Mouse (Mus musculus) limb, embryonic 13.5 days (tissue): ENCODE data around the gene Rps6kl1. TPM values are rescaled to one million over a fixed set of nuclear protein-coding genes. Genes with fewer than 3 reads are reported as not detected.

Source experiments
- ATAC-seq: fragments of 200-750 bp; cut with Nextera tagmentation; 2 replicates; pipeline ENCODE4 v1.8.0; 2017; ENCODE audit warnings: low read depth, moderate number of reproducible peaks, moderate TSS enrichment; ENCODE audit not compliant: low FRiP score
- H3K27ac ChIP-seq: fragments of 300-500 bp; sonication (generic); 2 replicates; pipeline ENCODE4 v1.5.1; 2015; ENCODE audit warnings: inconsistent platforms, mild to moderate bottlenecking, moderate library complexity
- H3K27me3 ChIP-seq: fragments of 300-500 bp; sonication (generic); 2 replicates; pipeline ENCODE4 v1.6.1; 2015; ENCODE audit warnings: mild to moderate bottlenecking, inconsistent platforms
- H3K36me3 ChIP-seq: fragments of 300-500 bp; sonication (generic); 2 replicates; pipeline ENCODE4 v1.6.1; 2015; ENCODE audit warnings: inconsistent platforms, mild to moderate bottlenecking, moderate library complexity
- H3K4me1 ChIP-seq: fragments of 300-500 bp; sonication (generic); 2 replicates; pipeline ENCODE4 v1.6.1; 2015; ENCODE audit warnings: inconsistent platforms
- H3K4me2 ChIP-seq: fragments of 300-500 bp; sonication (generic); replicated peaks from 2 replicates; pipeline ENCODE4 v1.6.1; 2015; ENCODE audit warnings: inconsistent platforms, mild to moderate bottlenecking, moderate library complexity
- H3K4me3 ChIP-seq: fragments of 300-500 bp; sonication (generic); 2 replicates; pipeline ENCODE4 v1.5.1; 2015; ENCODE audit warnings: moderate library complexity, mild to moderate bottlenecking, inconsistent platforms
- H3K9ac ChIP-seq: fragments of 300-500 bp; sonication (generic); 2 replicates; pipeline ENCODE4 v1.6.1; 2015; ENCODE audit warnings: mild to moderate bottlenecking, inconsistent platforms
- H3K9me3 ChIP-seq: fragments of 300-500 bp; sonication (generic); 2 replicates; pipeline ENCODE4 v1.6.1; 2016; ENCODE audit warnings: inconsistent platforms
- WGBS: fragments of 180-500 bp; shearing (Covaris S2); methylation state at CpG from one replicate; pipeline ENCODE4 v1.1.7; 2015; 5-methylcytosine and 5-hydroxymethylcytosine counted together
- polyA plus RNA-seq: library from polyadenylated mRNA; unstranded; fragments of >200 nt; fragmentation: Nextera tagmentation; extraction: Ambion mirVana; gene quantifications from 2 replicates; pipeline ENCODE4 v1.2.1, GENCODE M21; 2015

Gene Rps6kl1
- polyA plus RNA-seq, 1 experiment from 2014 or later: 0.31 TPM

GRCm38 (mm10) chr12:85134043-85134794, 16.8 kb downstream of the Rps6kl1 start:
- H3K36me3 ChIP-seq: peaks cover 60% of the 10 kb centered on the region
- no peak overlapping the region for H3K4me3 ChIP-seq
- H3K9ac ChIP-seq: no peak overlapping the region
- H3K4me1 ChIP-seq: no peaks in the 10 kb centered on the region
- no peak for ATAC-seq
- H3K4me2 ChIP-seq: no peak overlapping the region
- H3K9me3 ChIP-seq: no peaks in the 10 kb centered on the region
- 84% methylated on average over 8 of the region's 8 CpGs for WGBS
- peaks cover 4% of the 10 kb centered on the region; the same call in 1 of the 2 replicates for H3K27me3 ChIP-seq
- H3K27ac ChIP-seq: no peak overlapping the region

DNA sequence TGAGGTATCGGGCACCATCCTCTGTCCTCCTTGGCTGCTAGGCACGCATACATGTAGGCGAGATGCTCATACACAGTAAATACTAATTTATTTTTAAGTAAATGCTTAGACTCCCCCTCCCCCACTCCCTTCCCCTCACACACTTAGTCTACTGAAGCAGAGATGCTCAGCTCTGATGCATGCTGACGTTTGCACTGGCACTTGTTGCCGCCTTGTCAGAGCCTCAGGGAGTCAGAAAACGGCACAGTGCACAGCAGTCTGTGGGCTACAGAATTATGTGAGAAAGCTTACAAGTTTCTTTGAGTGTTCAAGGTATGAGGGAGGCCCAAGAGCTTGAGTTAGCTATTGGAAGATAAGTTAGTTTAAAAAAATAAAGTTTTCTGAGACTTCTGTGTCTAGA, 19.7 kb downstream of the Rps6kl1 start:
- WGBS: 93% methylated on average over 6 of the region's 6 CpGs
- peaks cover 87% of the 10 kb centered on the region for H3K36me3 ChIP-seq
- no peak for ATAC-seq
- no peak overlapping the region for H3K4me3 ChIP-seq
- H3K9ac ChIP-seq: no peak overlapping the region
- no peak overlapping the region for H3K27ac ChIP-seq
- H3K27me3 ChIP-seq: no peaks in the 10 kb centered on the region
- no peaks in the 10 kb centered on the region for H3K9me3 ChIP-seq
- no peaks in the 10 kb centered on the region for H3K4me1 ChIP-seq
- no peak overlapping the region for H3K4me2 ChIP-seq

GRCm38 (mm10) chr12:85129426-85129978, 21.6 kb downstream of the Rps6kl1 start:
- Histone ChIP-seq H3K4me1 (no peaks in the 10 kb centered on the region), H3K9ac (no peak overlapping the region), H3K4me2 (no peak overlapping the region), H3K27ac (no peak overlapping the region), H3K36me3 (peaks cover 91% of the 10 kb centered on the region), H3K27me3 (no peaks in the 10 kb centered on the region), H3K9me3 (no peaks in the 10 kb centered on the region), H3K4me3 (no peak overlapping the region)
- ATAC-seq: no peak
- WGBS: 95% methylated on average over 9 of the region's 9 CpGs

- H3K4me2 ChIP-seq: no peak overlapping the region
- H3K27me3 ChIP-seq: no peaks in the 10 kb centered on the region
- peaks cover 91% of the 10 kb centered on the region for H3K36me3 ChIP-seq
- H3K27ac ChIP-seq: no peak overlapping the region
- WGBS: 89% methylated on average over 8 of the region's 8 CpGs
- H3K4me1 ChIP-seq: no peaks in the 10 kb centered on the region
- H3K9ac ChIP-seq: no peak overlapping the region
- no peak overlapping the region for H3K4me3 ChIP-seq
- no peak for ATAC-seq
- no peaks in the 10 kb centered on the region for H3K9me3 ChIP-seq
Observed at GRCm38 (mm10) chr12:85126986-85127603, 24.0 kb downstream of the Rps6kl1 start.

DNA sequence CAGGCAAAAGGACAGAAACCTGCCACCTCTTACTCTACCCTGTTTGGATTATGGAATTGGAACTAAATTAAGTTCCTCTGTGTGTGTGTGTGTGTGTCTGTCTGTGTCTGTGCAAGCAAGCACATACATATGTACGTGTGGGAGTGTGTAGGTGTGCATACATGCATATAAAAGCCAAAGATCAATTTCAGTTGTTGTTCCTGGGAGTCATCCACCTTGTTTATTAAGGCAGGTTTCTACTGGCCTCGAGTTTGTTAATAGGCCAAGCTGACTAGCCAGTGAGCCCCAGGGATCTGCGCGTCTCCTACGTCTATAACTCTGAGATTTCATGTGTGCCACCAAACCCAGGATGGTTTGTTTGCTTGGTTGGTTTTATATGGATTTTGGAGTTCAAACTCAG, 26.3 kb downstream of the Rps6kl1 start:
- H3K9me3 ChIP-seq: no peaks in the 10 kb centered on the region
- H3K4me1 ChIP-seq: no peaks in the 10 kb centered on the region
- no peaks in the 10 kb centered on the region for H3K27me3 ChIP-seq
- 94% methylated on average over 5 of the region's 5 CpGs for WGBS
- H3K27ac ChIP-seq: no peak overlapping the region
- H3K4me3 ChIP-seq: no peak overlapping the region
- no peak overlapping the region for H3K4me2 ChIP-seq
- ATAC-seq: no peak
- no peak overlapping the region for H3K9ac ChIP-seq
- H3K36me3 ChIP-seq: peaks cover 94% of the 10 kb centered on the region

GRCm38 (mm10) chr12:85123645-85124044, 27.4 kb downstream of the Rps6kl1 start:
- H3K9ac ChIP-seq: no peak overlapping the region
- no peaks in the 10 kb centered on the region for H3K9me3 ChIP-seq
- no peak for ATAC-seq
- H3K27ac ChIP-seq: no peak overlapping the region
- WGBS: 93% methylated on average over 11 of the region's 11 CpGs
- H3K4me1 ChIP-seq: no peaks in the 10 kb centered on the region
- H3K4me3 ChIP-seq: no peak overlapping the region
- H3K4me2 ChIP-seq: no peak overlapping the region
- H3K27me3 ChIP-seq: no peaks in the 10 kb centered on the region
- peaks cover 95% of the 10 kb centered on the region for H3K36me3 ChIP-seq

DNA sequence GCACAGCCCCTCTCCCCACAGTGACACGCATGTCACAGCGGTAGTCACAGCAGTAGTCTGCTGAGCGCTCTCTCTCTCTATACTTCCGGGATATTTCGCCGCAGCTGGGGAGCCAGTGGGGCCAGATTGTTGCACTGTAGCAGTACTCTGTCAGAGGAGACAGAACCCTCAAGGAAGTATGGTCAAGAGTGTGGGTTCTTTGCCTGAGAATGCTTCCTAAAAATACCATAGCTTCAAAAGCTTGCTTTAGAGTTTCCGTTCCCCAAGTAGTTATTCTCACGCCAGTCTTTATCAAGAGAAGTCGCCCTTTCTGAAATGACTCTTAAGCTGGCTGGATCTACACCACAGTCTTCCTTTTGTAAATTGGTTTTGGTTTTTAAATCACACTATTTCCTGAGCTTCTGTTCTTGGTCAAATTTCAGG, 27.9 kb downstream of the Rps6kl1 start:
- H3K36me3 ChIP-seq: peaks cover 95% of the 10 kb centered on the region
- WGBS: 95% methylated on average over 9 of the region's 9 CpGs
- no peak for ATAC-seq

DNA sequence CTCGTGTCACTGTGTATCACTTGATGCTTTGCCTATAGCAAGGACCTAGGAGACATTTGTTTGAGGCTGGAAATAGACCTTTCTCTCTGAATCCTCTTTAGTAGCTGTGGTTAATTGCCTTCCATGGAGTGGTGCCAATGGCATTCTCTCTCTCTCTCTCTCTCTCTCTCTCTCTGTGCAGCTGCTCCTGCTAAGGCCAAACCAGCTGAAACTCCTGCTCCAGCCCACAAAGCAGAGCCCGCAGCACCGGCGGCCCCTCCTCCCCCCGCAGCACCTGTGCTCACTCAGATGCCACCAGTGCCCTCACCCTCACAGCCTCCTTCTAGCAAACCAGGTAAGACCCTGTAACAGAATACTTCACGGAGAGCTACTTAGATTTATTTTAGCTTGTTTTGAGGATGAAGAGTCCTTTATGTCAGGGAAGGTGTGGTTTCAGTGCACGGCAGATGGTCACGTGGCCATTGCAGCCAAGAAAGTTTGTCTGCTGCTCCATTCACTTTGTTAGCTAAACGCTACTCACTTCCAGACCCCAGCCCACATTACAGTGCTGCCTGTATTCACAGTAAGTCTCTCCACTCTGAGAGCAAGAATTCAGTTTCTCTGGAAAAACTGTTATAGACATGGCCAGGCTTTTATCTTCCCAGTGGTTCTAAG, 29.1 kb downstream of the Rps6kl1 start:
- H3K4me1 ChIP-seq: no peaks in the 10 kb centered on the region
- H3K9me3 ChIP-seq: no peaks in the 10 kb centered on the region
- H3K9ac ChIP-seq: no peak overlapping the region
- no peak overlapping the region for H3K4me2 ChIP-seq
- H3K4me3 ChIP-seq: no peak overlapping the region
- ATAC-seq: no peak
- no peak overlapping the region for H3K27ac ChIP-seq
- WGBS: 85% methylated on average over 9 of the region's 9 CpGs
- no peaks in the 10 kb centered on the region for H3K27me3 ChIP-seq
- H3K36me3 ChIP-seq: peaks cover 88% of the 10 kb centered on the region

More for the DNA sequence above, 27.9 kb downstream of the Rps6kl1 start:
- Histone ChIP-seq H3K9me3 (no peaks in the 10 kb centered on the region), H3K4me2 (no peak overlapping the region), H3K27ac (no peak overlapping the region), H3K9ac (no peak overlapping the region), H3K4me1 (no peaks in the 10 kb centered on the region), H3K27me3 (no peaks in the 10 kb centered on the region), H3K4me3 (no peak overlapping the region)

DNA sequence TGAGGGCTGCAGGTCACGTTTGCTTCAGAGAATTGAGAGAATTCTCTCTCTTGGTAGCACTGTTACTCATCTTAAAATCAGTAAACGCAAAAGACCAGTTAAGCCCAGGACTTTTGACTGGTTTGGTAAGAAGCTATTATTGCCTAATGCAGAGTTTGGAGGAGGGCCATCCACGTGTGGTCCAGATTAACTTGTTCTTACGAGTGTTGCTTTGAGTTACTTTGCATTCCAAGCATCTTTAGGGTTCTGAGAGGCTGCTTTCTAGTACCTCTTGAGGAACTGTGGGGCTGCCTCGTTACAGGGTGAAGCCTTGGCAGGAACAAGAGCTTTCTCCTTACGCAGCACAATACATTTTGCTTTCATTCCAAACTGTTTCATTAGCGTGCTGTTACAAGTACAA, 35.4 kb downstream of the Rps6kl1 start:
- H3K4me3 ChIP-seq: no peak overlapping the region
- no peak overlapping the region for H3K9ac ChIP-seq
- no peak for ATAC-seq
- H3K4me1 ChIP-seq: peaks cover 22% of the 10 kb centered on the region
- 68% methylated on average over 7 of the region's 7 CpGs for WGBS
- no peak overlapping the region for H3K27ac ChIP-seq
- no peaks in the 10 kb centered on the region for H3K27me3 ChIP-seq
- H3K4me2 ChIP-seq: no peak overlapping the region
- H3K9me3 ChIP-seq: no peaks in the 10 kb centered on the region
- peaks cover 50% of the 10 kb centered on the region for H3K36me3 ChIP-seq

DNA sequence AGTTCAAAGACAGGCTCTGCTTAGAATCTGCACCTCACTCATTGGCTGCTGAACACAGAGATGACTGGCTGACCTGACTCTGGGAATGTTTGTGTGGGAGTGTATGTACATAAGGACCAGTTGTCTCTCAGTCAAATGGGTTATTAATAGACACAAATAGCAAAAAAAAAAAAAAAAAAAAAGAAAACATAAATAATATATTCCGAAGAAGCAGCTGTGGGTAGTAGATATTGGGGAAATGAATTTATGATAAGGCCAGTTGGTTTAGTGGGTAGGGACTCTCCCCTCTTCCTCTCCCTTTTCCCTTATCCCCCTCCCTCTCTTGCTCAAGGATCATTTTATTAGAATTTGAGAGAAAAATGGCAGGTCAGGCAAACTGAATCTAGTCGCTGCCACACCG, 37.1 kb downstream of the Rps6kl1 start:
- Histone ChIP-seq H3K27me3 (no peaks in the 10 kb centered on the region), H3K36me3 (peaks cover 34% of the 10 kb centered on the region), H3K9ac (no peak overlapping the region), H3K27ac (no peak overlapping the region), H3K4me3 (no peak overlapping the region), H3K4me1 (peaks cover 33% of the 10 kb centered on the region), H3K9me3 (no peaks in the 10 kb centered on the region), H3K4me2 (no peak overlapping the region)
- ATAC-seq: no peak
- 92% methylated on average over 3 of the region's 3 CpGs for WGBS

GRCm38 (mm10) chr12:85113337-85113736, 37.7 kb downstream of the Rps6kl1 start:
- no peak overlapping the region for H3K4me3 ChIP-seq
- H3K36me3 ChIP-seq: peaks cover 28% of the 10 kb centered on the region
- no peaks in the 10 kb centered on the region for H3K27me3 ChIP-seq
- H3K9ac ChIP-seq: no peak overlapping the region
- no peak for ATAC-seq
- peaks cover 33% of the 10 kb centered on the region for H3K4me1 ChIP-seq
- no peak overlapping the region for H3K4me2 ChIP-seq
- 93% methylated on average over 3 of the region's 3 CpGs for WGBS
- no peaks in the 10 kb centered on the region for H3K9me3 ChIP-seq
- no peak overlapping the region for H3K27ac ChIP-seq

- no peak overlapping the region for H3K4me3 ChIP-seq
- peak overlapping the region; percentile 97; the same call in 1 of the 2 replicates for H3K9ac ChIP-seq
- no peak for ATAC-seq
- H3K9me3 ChIP-seq: no peaks in the 10 kb centered on the region
- peak overlapping the region; percentile 89 for H3K4me2 ChIP-seq
- peaks cover 33% of the 10 kb centered on the region for H3K4me1 ChIP-seq
- WGBS: 86% methylated on average over 7 of the region's 7 CpGs
- H3K27ac ChIP-seq: no peak overlapping the region
- H3K27me3 ChIP-seq: no peaks in the 10 kb centered on the region
- peaks cover 22% of the 10 kb centered on the region for H3K36me3 ChIP-seq
Observed at GRCm38 (mm10) chr12:85112550-85113251, 38.4 kb downstream of the Rps6kl1 start.
